Mouse (Mus musculus) midbrain, embryonic 11.5 days (tissue): Measurements from ENCODE around the gene Olfr1494. TPM values are rescaled to one million over a fixed set of nuclear protein-coding genes. Genes with fewer than 3 reads are reported as not detected.

ENCODE experiments used
- ATAC-seq: fragments of 200-750 bp; cut with Nextera tagmentation; 2 replicates; pipeline ENCODE4 v1.8.0; 2017; ENCODE audit warnings: moderate TSS enrichment, moderate library complexity; ENCODE audit not compliant: low FRiP score
- DNase-seq: peaks from one replicate; pipeline ENCODE4 v3.0.0; 2015; ENCODE audit warnings: low spot score; ENCODE audit errors: missing footprints
- H3K27ac ChIP-seq: fragments of 300-500 bp; sonication (generic); 2 replicates; pipeline ENCODE4 v1.5.1; 2014; ENCODE audit warnings: low read depth, low read length
- H3K27me3 ChIP-seq: fragments of 300-500 bp; sonication (generic); 2 replicates; pipeline ENCODE4 v1.6.1; 2014; ENCODE audit warnings: mild to moderate bottlenecking, low read length, moderate library complexity, mixed read lengths; ENCODE audit not compliant: control insufficient read depth, insufficient read depth
- H3K36me3 ChIP-seq: fragments of 300-500 bp; sonication (generic); 2 replicates; pipeline ENCODE4 v1.6.1; 2014; ENCODE audit warnings: mild to moderate bottlenecking, low read length, moderate library complexity, mixed read lengths; ENCODE audit not compliant: control insufficient read depth, insufficient read depth
- H3K4me1 ChIP-seq: fragments of 300-500 bp; sonication (generic); 2 replicates; pipeline ENCODE4 v1.6.1; 2014; ENCODE audit warnings: low read length; ENCODE audit not compliant: control insufficient read depth, insufficient read depth
- H3K4me2 ChIP-seq: fragments of 300-500 bp; sonication (generic); 2 replicates; pipeline ENCODE4 v1.6.1; 2014; ENCODE audit warnings: mild to moderate bottlenecking, moderate library complexity
- H3K4me3 ChIP-seq: fragments of 300-500 bp; sonication (generic); 2 replicates; pipeline ENCODE4 v1.5.1; 2014; ENCODE audit warnings: low read depth, low read length
- H3K9ac ChIP-seq: fragments of 300-500 bp; sonication (generic); 2 replicates; pipeline ENCODE4 v1.6.1; 2014; ENCODE audit warnings: low read length
- H3K9me3 ChIP-seq: fragments of 300-500 bp; sonication (generic); 2 replicates; pipeline ENCODE4 v1.6.1; 2016; ENCODE audit warnings: low read length; ENCODE audit not compliant: control insufficient read depth
- WGBS: fragments of 180-500 bp; shearing (Covaris S2); extraction: QIAGEN DNeasy Blood & Tissue Kit; methylation state at CpG from one replicate; pipeline ENCODE4 v1.1.7; 2014; 5-methylcytosine and 5-hydroxymethylcytosine counted together
- polyA plus RNA-seq: library from polyadenylated mRNA; unstranded; fragments of >200 nt; fragmentation: Nextera tagmentation; extraction: Ambion mirVana; gene quantifications from 2 replicates; pipeline ENCODE4 v1.2.1, GENCODE M21; 2014

Olfr1494 gene
- polyA plus RNA-seq = not detected in 2 replicates

- no peaks in the 10 kb centered on the region for H3K27me3 ChIP-seq
- no peaks in the 10 kb centered on the region for H3K4me1 ChIP-seq
- no peak within 1 kb of the TSS for H3K4me3 ChIP-seq
- no peak within 1 kb of the TSS for H3K4me2 ChIP-seq
- no peaks in the 10 kb centered on the region for H3K9me3 ChIP-seq
- no peak within 1 kb of the TSS for H3K27ac ChIP-seq
- no peak within 1 kb of the TSS for H3K9ac ChIP-seq
- no peak for ATAC-seq
- no peak for DNase-seq
- no peaks in the 10 kb centered on the region for H3K36me3 ChIP-seq
- 87% methylated on average over 4 of the region's 4 CpGs for WGBS
Measured at GRCm38 (mm10) chr19:13739428-13739827, at the start of gene Olfr1494. Gene Olfr1494, plus strand, starts transcription at chr19:13739728.

GRCm38 (mm10) chr19:13696968-13697367 is 42.6 kb upstream of the Olfr1494 start, which contains the start of gene Olfr1491:
Gene Olfr1491, plus strand, starts transcription at chr19:13697268.
- Histone ChIP-seq H3K4me2 (no peak within 1 kb of the TSS), H3K27me3 (no peaks in the 10 kb centered on the region), H3K27ac (no peak within 1 kb of the TSS), H3K9me3 (no peaks in the 10 kb centered on the region), H3K9ac (no peak within 1 kb of the TSS), H3K4me1 (no peaks in the 10 kb centered on the region), H3K36me3 (no peaks in the 10 kb centered on the region), H3K4me3 (no peak within 1 kb of the TSS)
- ATAC-seq = no peak
- WGBS = 76% methylated on average over 3 of the region's 3 CpGs
- no peak for DNase-seq

DNA sequence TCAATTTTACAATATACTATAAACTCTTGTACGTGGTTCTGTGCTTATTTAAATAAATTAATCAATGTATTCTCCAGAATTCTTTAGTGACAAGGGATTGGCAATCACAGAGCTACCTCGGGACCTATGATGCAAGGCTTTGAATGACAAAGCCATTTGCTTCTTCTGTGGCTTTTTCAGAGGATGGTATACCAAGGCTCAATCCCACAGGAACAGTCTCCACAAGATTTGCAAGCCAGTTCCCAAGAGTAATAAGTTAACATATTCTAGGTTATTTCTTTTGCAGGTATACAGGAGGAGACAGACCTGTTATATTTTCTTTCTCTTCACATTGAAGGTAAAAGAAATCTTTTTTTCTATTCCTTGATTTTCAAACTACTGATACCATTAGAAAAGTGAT is 16.6 kb upstream of the Olfr1494 start, which contains the start of gene Olfr1493-ps1:
Olfr1493-ps1 (plus strand) TSS at position 301 of the 400 bp plus-strand sequence.
- 59% methylated on average over 2 of the region's 2 CpGs for WGBS
- Histone ChIP-seq H3K36me3 (no peaks in the 10 kb centered on the region), H3K4me3 (no peak within 1 kb of the TSS), H3K27ac (no peak within 1 kb of the TSS), H3K9ac (no peak within 1 kb of the TSS), H3K4me2 (no peak within 1 kb of the TSS), H3K27me3 (no peaks in the 10 kb centered on the region), H3K9me3 (no peaks in the 10 kb centered on the region), H3K4me1 (no peaks in the 10 kb centered on the region)
- DNase-seq (no peak), ATAC-seq (no peak)

DNA sequence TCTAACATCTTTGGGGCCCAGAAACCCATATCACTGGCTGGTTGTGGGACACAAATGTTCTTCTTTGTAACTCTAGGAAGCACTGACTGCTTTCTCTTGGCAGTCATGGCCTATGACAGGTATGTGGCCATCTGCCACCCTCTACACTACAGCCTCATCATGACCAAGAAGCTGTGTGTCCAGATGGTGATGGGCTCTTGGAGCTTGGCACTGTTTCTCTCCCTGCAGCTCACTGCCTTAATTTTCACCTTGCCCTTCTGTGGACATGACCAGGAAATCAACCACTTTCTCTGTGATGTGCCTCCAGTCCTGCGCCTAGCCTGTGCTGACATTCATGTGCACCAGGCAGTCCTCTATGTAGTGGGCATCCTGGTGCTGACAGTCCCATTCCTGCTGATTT is 9.8 kb downstream of the Olfr1494 start:
- no peaks in the 10 kb centered on the region for H3K36me3 ChIP-seq
- no peak for ATAC-seq
- DNase-seq = no peak
- H3K27ac ChIP-seq = no peak overlapping the region
- H3K27me3 ChIP-seq = no peaks in the 10 kb centered on the region
- no peak overlapping the region for H3K4me3 ChIP-seq
- H3K9me3 ChIP-seq = no peaks in the 10 kb centered on the region
- no peak overlapping the region for H3K4me2 ChIP-seq
- WGBS = 82% methylated on average over 1 of the region's 1 CpGs
- no peaks in the 10 kb centered on the region for H3K4me1 ChIP-seq
- no peak overlapping the region for H3K9ac ChIP-seq

- Histone ChIP-seq H3K4me2 (no peak within 1 kb of the TSS), H3K27me3 (no peaks in the 10 kb centered on the region), H3K4me1 (no peaks in the 10 kb centered on the region), H3K9ac (no peak within 1 kb of the TSS), H3K9me3 (no peaks in the 10 kb centered on the region), H3K4me3 (no peak within 1 kb of the TSS), H3K36me3 (no peaks in the 10 kb centered on the region), H3K27ac (no peak within 1 kb of the TSS)
- 84% methylated on average over 3 of the region's 3 CpGs for WGBS
- DNase-seq = no peak
- no peak for ATAC-seq
Measured at GRCm38 (mm10) chr19:13764306-13764705, 24.8 kb downstream of the Olfr1494 start, which contains the start of gene Olfr1495. Gene Olfr1495, plus strand, starts transcription at chr19:13764606.

DNA sequence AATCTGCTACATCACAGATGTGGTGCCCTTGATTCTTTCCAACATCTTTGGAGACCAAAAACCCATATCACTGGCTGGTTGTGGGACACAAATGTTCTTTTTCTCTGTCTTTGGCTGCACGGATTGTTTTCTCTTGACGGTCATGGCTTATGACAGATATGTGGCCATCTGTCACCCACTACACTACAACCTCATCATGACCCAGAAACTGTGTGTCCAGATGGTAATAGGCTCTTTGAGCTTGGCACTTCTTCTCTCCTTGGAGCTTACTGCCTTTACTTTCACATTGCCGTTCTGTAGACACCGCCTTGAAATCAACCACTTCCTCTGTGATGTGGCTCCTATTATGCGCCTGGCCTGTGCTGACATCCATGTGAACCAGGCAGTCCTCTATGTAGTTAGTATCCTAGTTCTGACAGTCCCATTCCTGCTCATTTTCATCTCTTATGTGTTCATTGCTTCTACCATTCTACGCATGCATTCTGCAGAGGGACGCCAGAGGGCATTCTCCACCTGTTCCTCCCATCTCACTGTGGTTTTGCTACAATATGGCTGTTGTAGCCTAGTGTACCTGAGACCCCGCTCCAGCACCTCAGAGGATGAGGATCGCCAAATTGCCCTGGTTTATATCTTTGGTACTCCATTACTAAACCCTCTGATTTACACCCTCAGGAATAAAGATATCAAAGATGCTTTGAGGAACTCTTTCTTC is 29.2 kb downstream of the Olfr1494 start:
- no peak overlapping the region for H3K4me2 ChIP-seq
- no peaks in the 10 kb centered on the region for H3K4me1 ChIP-seq
- no peak for DNase-seq
- H3K27me3 ChIP-seq = no peaks in the 10 kb centered on the region
- no peak overlapping the region for H3K9ac ChIP-seq
- no peaks in the 10 kb centered on the region for H3K9me3 ChIP-seq
- H3K4me3 ChIP-seq = no peak overlapping the region
- H3K27ac ChIP-seq = no peak overlapping the region
- 88% methylated on average over 9 of the region's 9 CpGs for WGBS
- H3K36me3 ChIP-seq = no peaks in the 10 kb centered on the region
- ATAC-seq = no peak

GRCm38 (mm10) chr19:13777578-13777977 is 38.0 kb downstream of the Olfr1494 start, which contains the start of gene Olfr1496:
Gene Olfr1496, plus strand, starts transcription at chr19:13777878.
- Histone ChIP-seq H3K4me1 (no peaks in the 10 kb centered on the region), H3K9me3 (no peaks in the 10 kb centered on the region), H3K9ac (no peak within 1 kb of the TSS), H3K27ac (no peak within 1 kb of the TSS), H3K4me2 (no peak within 1 kb of the TSS), H3K36me3 (no peaks in the 10 kb centered on the region), H3K27me3 (no peaks in the 10 kb centered on the region), H3K4me3 (no peak within 1 kb of the TSS)
- WGBS = 84% methylated on average over 1 of the region's 1 CpGs
- no peak for DNase-seq
- ATAC-seq = no peak

DNA sequence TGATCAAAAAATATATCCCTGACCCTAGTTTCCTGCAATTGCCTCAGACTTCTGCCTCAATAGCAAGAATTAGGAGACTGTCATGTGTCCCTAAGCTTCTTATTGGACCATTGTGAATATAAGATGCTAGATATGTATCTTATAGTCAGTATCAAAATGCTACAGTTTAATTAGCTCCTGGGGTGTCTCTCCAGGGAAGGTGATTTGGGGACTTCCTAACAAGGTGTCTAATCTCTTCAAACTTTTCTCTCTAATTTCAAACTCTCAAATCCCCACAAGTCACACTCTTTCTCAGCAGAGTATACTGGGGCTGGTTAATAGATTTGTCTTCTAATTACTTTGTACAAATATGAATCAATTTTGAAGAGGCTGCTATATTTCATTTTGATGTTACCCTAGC is 58.6 kb downstream of the Olfr1494 start, which contains the start of gene Olfr1497:
Olfr1497 (minus strand) TSS at position 101 of the 400 bp plus-strand sequence.
- ATAC-seq (no peak), DNase-seq (no peak)
- Histone ChIP-seq H3K27me3 (no peaks in the 10 kb centered on the region), H3K4me3 (no peak within 1 kb of the TSS), H3K36me3 (no peaks in the 10 kb centered on the region), H3K4me2 (no peak within 1 kb of the TSS), H3K4me1 (no peaks in the 10 kb centered on the region), H3K9me3 (no peaks in the 10 kb centered on the region), H3K9ac (no peak within 1 kb of the TSS), H3K27ac (no peak within 1 kb of the TSS)
